Mouse (Mus musculus) cerebellum, postnatal 10 days (tissue): ENCODE measurements around the gene Micu2.
"Not testable (repeated sequence)": the region's sequence is repeated elsewhere in the genome, so short reads cannot be mapped to it uniquely, and the experiment has no call there.

ENCODE experiments used
- DNase-seq, 2 experiments: peaks; one replicate each; pipeline ENCODE4 v3.0.0; 2021; ENCODE audit warnings: mixed read lengths in 2 of 2

The Micu2 gene

GRCm38 (mm10) chr14:57951089-57951488, 48.0 kb downstream of the Micu2 start:
- peak; percentile 48 to 53 for DNase-seq

GRCm38 (mm10) chr14:57945834-57946233, 53.2 kb downstream of the Micu2 start:
- DNase-seq, result peak; percentile 14 to 39

GRCm38 (mm10) chr14:57937297-57937696, 61.8 kb downstream of the Micu2 start:
- DNase-seq, result no peak

GRCm38 (mm10) chr14:57934666-57935065, 64.4 kb downstream of the Micu2 start:
- no peak for DNase-seq

GRCm38 (mm10) chr14:57933608-57934007, 65.5 kb downstream of the Micu2 start:
- DNase-seq, result no peak

- DNase-seq, result no peak
Measured at GRCm38 (mm10) chr14:57932881-57933443, 66.1 kb downstream of the Micu2 start.

- DNase-seq, result peak in 1 of 2 experiments; percentile 11
Measured at GRCm38 (mm10) chr14:57921428-57922131, 77.5 kb downstream of the Micu2 start.

- DNase-seq, result peak; percentile 42
Measured at GRCm38 (mm10) chr14:57920568-57921310, 78.3 kb downstream of the Micu2 start.

GRCm38 (mm10) chr14:57919148-57919875, 79.8 kb downstream of the Micu2 start:
- no peak for DNase-seq

- DNase-seq, result no peak
Measured at GRCm38 (mm10) chr14:57915341-57915740, 83.7 kb downstream of the Micu2 start.

- not testable (repeated sequence) for DNase-seq
Measured at GRCm38 (mm10) chr14:57912211-57913007, 86.7 kb downstream of the Micu2 start.

GRCm38 (mm10) chr14:57911787-57912186, 87.3 kb downstream of the Micu2 start:
- DNase-seq, result not testable (repeated sequence)

- DNase-seq, result no peak
Measured at GRCm38 (mm10) chr14:57911316-57911715, 87.7 kb downstream of the Micu2 start.

- peak; percentile 90 to 91 for DNase-seq
Measured at GRCm38 (mm10) chr14:57910501-57911068, 88.5 kb downstream of the Micu2 start.

GRCm38 (mm10) chr14:57909297-57909696, 89.8 kb downstream of the Micu2 start:
- DNase-seq, result no peak

GRCm38 (mm10) chr14:57908431-57908830, 90.6 kb downstream of the Micu2 start:
- no peak for DNase-seq

- no peak for DNase-seq
Measured at GRCm38 (mm10) chr14:57901998-57902397, 97.1 kb downstream of the Micu2 start.

GRCm38 (mm10) chr14:57896882-57897281, 102.2 kb downstream of the Micu2 start:
- no peak for DNase-seq

- not testable (repeated sequence) for DNase-seq
Measured at GRCm38 (mm10) chr14:57896088-57896871, 102.8 kb downstream of the Micu2 start.

- DNase-seq, result no peak
Measured at GRCm38 (mm10) chr14:57894346-57894745, 104.7 kb downstream of the Micu2 start.

GRCm38 (mm10) chr14:57892961-57893360, 106.1 kb downstream of the Micu2 start:
- DNase-seq, result no peak
